Mouse (Mus musculus) stomach, postnatal 0 days (tissue): ENCODE data around the gene Nr1d1. TPM values are rescaled to one million over a fixed set of nuclear protein-coding genes. Genes with fewer than 3 reads are reported as not detected.

Source experiments
- ATAC-seq: fragments of 200-750 bp; cut with Nextera tagmentation; 2 replicates; pipeline ENCODE4 v1.8.0; 2017; ENCODE audit not compliant: low FRiP score, low TSS enrichment
- DNase-seq: peaks from one replicate; pipeline ENCODE4 v3.0.0-alpha.2; 2016; ENCODE audit warnings: low spot score
- H3K27ac ChIP-seq: fragments of 300-500 bp; sonication (generic); replicated peaks from 2 replicates; pipeline ENCODE4 v1.5.1; 2014; ENCODE audit warnings: mild to moderate bottlenecking, control low read depth
- H3K27me3 ChIP-seq: fragments of 300-500 bp; sonication (generic); 2 replicates; pipeline ENCODE4 v1.6.1; 2014; ENCODE audit warnings: low read length; ENCODE audit not compliant: control insufficient read depth, insufficient read depth
- H3K36me3 ChIP-seq: fragments of 300-500 bp; sonication (generic); 2 replicates; pipeline ENCODE4 v1.6.1; 2014; ENCODE audit warnings: low read length, mixed read lengths; ENCODE audit not compliant: control insufficient read depth, insufficient read depth
- H3K4me1 ChIP-seq: fragments of 300-500 bp; sonication (generic); replicated peaks from 2 replicates; pipeline ENCODE4 v1.6.1; 2014; ENCODE audit warnings: antibody characterized with exemption; ENCODE audit not compliant: control insufficient read depth, insufficient read depth
- H3K4me2 ChIP-seq: fragments of 300-500 bp; sonication (generic); replicated peaks from 2 replicates; pipeline ENCODE4 v1.6.1; 2014; ENCODE audit warnings: low read depth, mild to moderate bottlenecking, control low read depth, moderate library complexity
- H3K4me3 ChIP-seq: fragments of 300-500 bp; sonication (generic); 2 replicates; pipeline ENCODE4 v1.5.1; 2014; ENCODE audit warnings: low read depth, low read length, control low read depth
- H3K9ac ChIP-seq: fragments of 300-500 bp; sonication (generic); 2 replicates; pipeline ENCODE4 v1.6.1; 2014; ENCODE audit warnings: mild to moderate bottlenecking, low read length, control low read depth, mixed read lengths
- H3K9me3 ChIP-seq: fragments of 300-500 bp; sonication (generic); 2 replicates; pipeline ENCODE4 v1.6.1; 2016; ENCODE audit warnings: low read length; ENCODE audit not compliant: control insufficient read depth
- CTCF ChIP-seq: IDR thresholded peaks from 2 replicates; pipeline ENCODE4 v1.5.1; 2016; ENCODE audit warnings: antibody characterized with exemption, low read depth, mild to moderate bottlenecking, moderate library complexity
- EP300 ChIP-seq: optimal IDR thresholded peaks from 2 replicates; pipeline ENCODE3; 2016; ENCODE audit warnings: antibody characterized with exemption
- WGBS: fragments of 180-500 bp; shearing (Covaris S2); extraction: QIAGEN DNeasy Blood & Tissue Kit; methylation state at CpG from one replicate; pipeline ENCODE4 v1.1.7; 2014; 5-methylcytosine and 5-hydroxymethylcytosine counted together
- polyA plus RNA-seq: library from polyadenylated mRNA; unstranded; fragments of >200 nt; fragmentation: Nextera tagmentation; extraction: Ambion mirVana; gene quantifications from 2 replicates; pipeline ENCODE4 v1.2.1, GENCODE M21; 2015

Gene Nr1d1
- polyA plus RNA-seq, 1 experiment from 2014 or later = 7.9 TPM

GRCm38 (mm10) chr11:98808417-98808816 is 33.3 kb upstream of the Nr1d1 start:
- Histone ChIP-seq H3K27ac (peak overlapping the region; percentile 100; the same call in 1 of the 2 replicates), H3K4me3 (0 out of 2 replicates have a peak overlapping the region, but pooled peaks have one; percentile 88), H3K36me3 (peaks cover 18% of the 10 kb centered on the region), H3K9me3 (no peaks in the 10 kb centered on the region), H3K4me1 (0 out of 2 replicates have a peak, but pooled peaks cover 3% of the 10 kb centered on the region), H3K27me3 (no peaks in the 10 kb centered on the region), H3K9ac (no peak overlapping the region), H3K4me2 (no peak overlapping the region; the same call in 1 of the 2 replicates)
- DNase-seq = no peak
- no peak for TF ChIP-seq EP300
- no peak for TF ChIP-seq CTCF
- no peak for ATAC-seq
- WGBS = 64% methylated on average over 2 of the region's 2 CpGs

DNA sequence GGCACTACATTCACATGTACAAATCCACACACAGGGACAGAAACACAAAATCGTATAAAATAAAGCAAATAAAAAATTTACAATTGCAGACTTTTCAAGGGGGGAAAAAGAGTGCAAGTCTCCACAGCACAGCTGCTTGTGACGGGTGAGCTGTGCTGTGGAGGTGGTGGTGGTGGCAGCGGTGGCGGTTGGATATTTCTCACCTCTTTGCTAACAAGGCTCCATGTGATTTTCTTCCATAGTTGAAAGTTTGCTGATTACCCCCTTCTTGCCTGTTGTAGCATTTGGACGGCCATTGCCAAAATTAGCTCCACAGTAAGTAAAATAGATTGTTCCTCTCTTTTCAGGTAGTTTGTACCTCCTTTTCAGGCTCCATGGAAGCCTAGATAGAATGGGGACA is 29.5 kb upstream of the Nr1d1 start, which contains the start of gene Casc3:
TSS of gene Casc3 (plus strand) at position 301 of the 400 bp plus-strand sequence.
- H3K36me3 ChIP-seq = peaks cover 30% of the 10 kb centered on the region
- H3K4me2 ChIP-seq = no peak within 1 kb of the TSS
- no peak within 1 kb of the TSS for H3K9ac ChIP-seq
- no peaks in the 10 kb centered on the region for H3K4me1 ChIP-seq
- no peak for TF ChIP-seq EP300
- no peak for TF ChIP-seq CTCF
- H3K4me3 ChIP-seq = no peak within 1 kb of the TSS
- DNase-seq (no peak), ATAC-seq (no peak)
- WGBS = 94% methylated on average over 5 of the region's 5 CpGs
- H3K27ac ChIP-seq = no peak within 1 kb of the TSS
- H3K27me3 ChIP-seq = no peaks in the 10 kb centered on the region
- no peaks in the 10 kb centered on the region for H3K9me3 ChIP-seq

GRCm38 (mm10) chr11:98797909-98798308 is 22.8 kb upstream of the Nr1d1 start:
- ATAC-seq (no peak), DNase-seq (no peak)
- Histone ChIP-seq H3K27me3 (no peaks in the 10 kb centered on the region), H3K4me1 (0 out of 2 replicates have a peak, but pooled peaks cover 3% of the 10 kb centered on the region), H3K36me3 (peaks cover 14% of the 10 kb centered on the region), H3K27ac (no peak overlapping the region), H3K4me2 (peak overlapping the region; percentile 82), H3K9ac (peak overlapping the region; percentile 98; the same call in 1 of the 2 replicates), H3K9me3 (no peaks in the 10 kb centered on the region), H3K4me3 (peak overlapping the region; percentile 100; the same call in 1 of the 2 replicates)
- 22% methylated on average over 4 of the region's 4 CpGs for WGBS
- TF ChIP-seq CTCF (no peak), EP300 (no peak)

- H3K9ac ChIP-seq = peak overlapping the region; percentile 98
- H3K4me3 ChIP-seq = peak overlapping the region; percentile 100
- no peaks in the 10 kb centered on the region for H3K27me3 ChIP-seq
- TF ChIP-seq CTCF = no peak
- TF ChIP-seq EP300 = no peak
- DNase-seq = peak; percentile 40
- peak overlapping the region; percentile 82 for H3K4me2 ChIP-seq
- WGBS = under 1% methylated on average over 5 of the region's 5 CpGs
- peak overlapping the region; percentile 100 for H3K27ac ChIP-seq
- no peak for ATAC-seq
- peaks cover 10% of the 10 kb centered on the region for H3K36me3 ChIP-seq
- H3K4me1 ChIP-seq = 0 out of 2 replicates have a peak, but pooled peaks cover 3% of the 10 kb centered on the region
- no peaks in the 10 kb centered on the region for H3K9me3 ChIP-seq
Measured at GRCm38 (mm10) chr11:98797306-98797705, 22.2 kb upstream of the Nr1d1 start.

- H3K27me3 ChIP-seq = no peaks in the 10 kb centered on the region
- peak; percentile 68 for DNase-seq
- H3K36me3 ChIP-seq = peaks cover 9% of the 10 kb centered on the region; the same call in 1 of the 2 replicates
- 2% methylated on average over 23 of the region's 23 CpGs for WGBS
- H3K9me3 ChIP-seq = no peaks in the 10 kb centered on the region
- peak overlapping the region; percentile 100 for H3K27ac ChIP-seq
- TF ChIP-seq EP300 (no peak), CTCF (no peak)
- ATAC-seq = peak; percentile 21; the same call in 1 of the 2 replicates
- H3K4me2 ChIP-seq = peak overlapping the region; percentile 82
- 0 out of 2 replicates have a peak, but pooled peaks cover 3% of the 10 kb centered on the region for H3K4me1 ChIP-seq
- peak overlapping the region; percentile 100 for H3K4me3 ChIP-seq
- peak overlapping the region; percentile 98 for H3K9ac ChIP-seq
Measured at GRCm38 (mm10) chr11:98796515-98797216, 21.5 kb upstream of the Nr1d1 start.
